Mouse (Mus musculus) bone marrow macrophage, adult 2 months (primary cell): ENCODE data around the gene Fbxl13. TPM values are rescaled to one million over a fixed set of nuclear protein-coding genes. Genes with fewer than 3 reads are reported as not detected.
"Not testable (repeated sequence)": the region's sequence is repeated elsewhere in the genome, so short reads cannot be mapped to it uniquely, and the experiment has no call there.

Experiments
- H3K27ac ChIP-seq: 2 replicates; pipeline ENCODE4 v1.5.1; 2012; ENCODE audit warnings: low read depth, low read length; ENCODE audit not compliant: insufficient read depth
- H3K4me1 ChIP-seq: 2 replicates; pipeline ENCODE4 v1.6.1; 2012; ENCODE audit warnings: low read length; ENCODE audit not compliant: control insufficient read depth, insufficient read depth
- H3K4me3 ChIP-seq: 2 replicates; pipeline ENCODE4 v1.5.1; 2012; ENCODE audit warnings: mild to moderate bottlenecking, low read length, moderate library complexity; ENCODE audit not compliant: insufficient read depth
- CTCF ChIP-seq: IDR thresholded peaks from 2 replicates; pipeline ENCODE4 v1.5.1; 2012; ENCODE audit warnings: low read depth, mild to moderate bottlenecking, low read length, moderate library complexity
- POLR2A ChIP-seq: IDR thresholded peaks from 2 replicates; pipeline ENCODE4 v1.6.1; 2012; ENCODE audit warnings: mild to moderate bottlenecking, low read depth, low read length, borderline replicate concordance
- polyA plus RNA-seq: library from polyadenylated mRNA; stranded (reverse); fragments of >200 nt; gene quantifications from 2 replicates; pipeline ENCODE4 v1.2.4, GENCODE M21; 2012; ENCODE audit not compliant: missing spikeins, insufficient read depth, insufficient read length

Fbxl13 gene
- polyA plus RNA-seq, 1 experiment, result not detected

DNA sequence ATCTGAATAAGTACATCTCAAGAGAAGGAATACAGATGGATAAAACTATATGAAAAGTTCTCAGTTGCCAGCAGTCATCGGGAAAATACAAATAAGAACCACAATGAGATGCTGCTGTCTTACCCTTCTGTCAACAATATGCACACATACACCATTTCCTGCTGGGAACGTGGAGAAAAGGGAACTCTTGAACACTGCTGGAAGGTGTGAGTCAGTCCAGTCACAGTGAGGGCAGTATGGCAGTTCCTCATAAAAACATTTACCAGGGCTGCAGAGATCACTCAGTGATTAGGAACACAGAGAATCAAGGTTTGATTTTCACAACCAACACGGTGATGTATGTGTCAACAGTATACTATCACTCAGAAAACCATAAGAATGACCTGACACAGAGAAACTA is 34.4 kb downstream of the Fbxl13 start:
- H3K27ac ChIP-seq, result peak overlapping the region; percentile 19; the same call in 1 of the 2 replicates
- peaks cover 18% of the 10 kb centered on the region for H3K4me1 ChIP-seq
- TF ChIP-seq CTCF, result no peak
- TF ChIP-seq POLR2A, result no peak
- H3K4me3 ChIP-seq, result no peak overlapping the region

DNA sequence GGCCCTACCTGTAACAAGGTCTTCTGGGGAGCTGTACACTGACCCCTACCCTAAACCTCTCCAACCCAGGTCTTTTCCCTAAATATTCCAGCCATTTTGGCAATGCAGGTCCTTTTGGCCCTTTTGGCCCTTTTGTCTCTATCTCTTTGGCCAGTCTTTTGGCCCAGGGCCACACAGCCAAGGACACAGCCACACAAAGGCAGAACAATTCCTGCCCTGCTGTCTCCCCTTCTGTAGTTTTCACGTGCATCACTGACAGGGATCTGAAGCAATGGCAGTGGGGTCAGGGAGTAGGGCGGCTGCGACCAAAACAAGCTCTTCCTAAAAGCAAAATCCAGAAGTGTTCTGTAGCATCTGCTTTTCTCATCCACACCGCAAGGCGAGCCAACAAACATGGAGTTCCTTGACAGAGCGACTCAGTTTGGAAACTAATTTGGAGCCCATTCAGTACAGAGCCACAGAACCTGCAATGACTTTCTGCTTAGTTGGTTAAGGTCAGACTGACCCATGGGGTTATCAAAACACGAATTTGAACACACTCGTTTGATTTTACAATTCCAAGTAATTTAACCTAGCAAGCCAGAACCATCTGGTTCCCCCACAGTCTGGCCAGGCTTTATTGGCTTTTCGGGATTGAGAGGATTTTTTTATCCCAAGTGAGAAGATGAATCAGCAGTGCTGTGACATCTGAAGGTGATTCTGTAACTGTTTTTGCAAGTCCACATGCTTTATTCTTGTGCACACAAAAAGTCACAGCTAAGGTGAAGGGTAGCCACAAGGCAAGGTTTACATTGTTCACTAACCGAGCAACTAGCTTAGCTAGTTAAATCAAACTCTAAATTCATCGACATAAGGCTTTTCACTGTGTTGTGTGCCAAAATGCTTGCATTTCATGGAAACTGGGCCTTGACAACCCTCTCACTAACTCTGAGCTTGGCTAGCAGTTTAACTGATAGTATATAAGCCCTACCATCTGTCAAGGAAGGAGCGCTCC is 36.8 kb downstream of the Fbxl13 start:
- H3K4me1 ChIP-seq, result peaks cover 14% of the 10 kb centered on the region
- H3K4me3 ChIP-seq, result no peak overlapping the region
- no peak overlapping the region for H3K27ac ChIP-seq
- TF ChIP-seq CTCF, result no peak
- TF ChIP-seq POLR2A, result no peak

DNA sequence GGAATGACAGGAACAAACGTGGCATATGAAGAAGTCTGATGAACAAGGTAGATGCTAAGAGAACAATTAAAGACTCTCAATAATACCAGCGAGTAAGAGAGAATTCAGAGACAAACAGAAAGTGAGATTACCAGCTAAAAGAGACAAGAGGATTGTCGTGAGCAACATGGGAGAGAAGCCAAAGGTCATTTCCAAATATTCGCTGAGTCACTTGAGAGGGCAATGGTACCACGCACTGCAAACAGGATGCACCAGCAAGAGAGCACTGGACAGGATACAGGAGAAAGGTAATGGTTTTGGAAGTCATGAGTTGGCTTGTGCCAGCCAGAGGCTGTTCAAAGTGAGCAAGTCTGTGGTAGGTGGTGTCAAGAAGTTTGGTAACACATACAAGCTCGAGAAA is 39.5 kb downstream of the Fbxl13 start:
- TF ChIP-seq POLR2A, result no peak
- no peak for TF ChIP-seq CTCF
- no peak overlapping the region for H3K4me3 ChIP-seq
- H3K27ac ChIP-seq, result no peak overlapping the region
- peaks cover 8% of the 10 kb centered on the region for H3K4me1 ChIP-seq

DNA sequence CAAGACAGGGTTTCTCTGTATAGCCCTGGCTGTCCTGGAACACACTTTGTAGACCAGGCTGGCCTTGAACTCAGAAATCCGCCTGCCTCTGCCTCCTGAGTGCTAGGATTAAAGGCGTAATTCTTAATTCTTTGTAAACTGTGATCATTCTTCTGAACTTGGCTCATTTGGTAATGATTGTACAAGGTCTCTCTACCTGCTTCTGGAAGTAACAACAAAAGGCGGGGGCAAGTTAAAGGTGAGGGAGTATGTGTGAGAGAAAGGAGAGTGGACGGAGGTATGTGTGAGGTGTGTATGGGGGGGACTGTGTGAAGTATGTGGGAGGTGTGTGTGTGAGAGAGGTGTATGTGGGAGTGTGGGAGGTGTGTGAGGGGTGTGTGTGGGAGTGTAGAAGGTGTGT is 45.5 kb downstream of the Fbxl13 start:
- TF ChIP-seq POLR2A (no peak), CTCF (no peak)
- Histone ChIP-seq H3K4me1 (no peaks in the 10 kb centered on the region), H3K27ac (no peak overlapping the region), H3K4me3 (no peak overlapping the region)

DNA sequence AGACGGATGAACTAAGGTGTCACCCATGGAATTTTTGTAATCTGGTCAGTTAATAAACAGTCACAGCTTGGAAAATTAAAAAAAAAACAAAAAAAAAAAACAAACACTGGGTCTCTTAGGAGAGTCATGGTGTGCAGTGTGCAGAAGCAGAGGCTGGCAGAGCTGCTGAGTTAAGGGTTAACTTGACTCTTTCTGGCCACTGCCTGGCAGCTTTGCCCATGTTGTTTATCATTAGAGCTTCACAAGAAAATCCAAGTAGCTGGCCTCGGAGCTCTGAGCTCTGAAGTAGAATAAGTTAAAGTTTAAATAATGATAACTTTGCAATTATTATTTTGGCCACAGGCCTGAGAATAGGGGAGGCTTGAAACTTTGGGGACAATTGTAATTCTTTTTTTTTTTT is 45.9 kb downstream of the Fbxl13 start:
- H3K27ac ChIP-seq, H3K4me1 ChIP-seq, H3K4me3 ChIP-seq: not testable (repeated sequence)

DNA sequence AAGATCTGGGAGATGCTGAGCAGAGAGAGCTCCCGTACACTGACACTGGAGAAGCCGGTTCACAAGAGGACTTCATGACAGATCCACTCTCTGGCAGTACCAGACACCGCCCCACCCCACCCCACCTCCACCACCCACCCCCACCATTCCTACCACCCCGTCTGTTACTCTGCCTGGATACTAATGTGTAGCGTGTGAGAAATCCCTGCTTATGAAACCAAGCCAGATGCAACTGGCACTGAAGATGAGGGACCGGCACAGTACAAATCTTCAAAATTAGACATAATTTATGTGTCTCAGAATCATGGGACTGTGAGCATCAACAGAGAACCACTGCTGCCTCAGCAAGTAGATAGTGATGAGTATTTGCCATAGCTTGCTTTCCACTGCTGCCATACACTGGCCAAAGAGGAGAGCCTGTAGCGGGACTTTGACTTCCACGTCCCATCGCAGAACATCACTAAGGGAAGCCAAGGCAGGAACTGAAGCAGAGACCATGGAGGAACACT is 52.2 kb downstream of the Fbxl13 start:
- TF ChIP-seq CTCF, result no peak
- no peak for TF ChIP-seq POLR2A
- no peak overlapping the region for H3K27ac ChIP-seq
- no peak overlapping the region for H3K4me3 ChIP-seq
- no peaks in the 10 kb centered on the region for H3K4me1 ChIP-seq

DNA sequence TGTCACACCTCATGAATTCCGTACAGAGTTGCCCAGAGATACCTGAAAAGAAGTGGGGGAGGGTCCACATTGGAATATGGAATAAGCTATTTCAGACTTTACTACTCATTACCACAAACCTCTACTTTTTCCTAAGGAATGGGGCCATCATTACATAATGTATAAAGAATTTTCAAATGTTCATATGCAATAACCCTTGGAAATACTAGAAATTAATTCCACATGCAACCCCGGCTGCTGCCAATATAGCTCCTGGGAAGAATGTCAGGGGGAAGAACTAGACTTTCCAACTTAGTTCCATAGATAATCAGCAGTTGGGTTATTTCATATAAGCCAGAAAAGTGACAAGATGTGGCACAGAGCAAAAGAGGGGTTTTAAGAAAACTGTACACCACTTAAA is 53.3 kb downstream of the Fbxl13 start:
- Histone ChIP-seq H3K4me1 (no peaks in the 10 kb centered on the region), H3K4me3 (no peak overlapping the region), H3K27ac (no peak overlapping the region)
- no peak for TF ChIP-seq POLR2A
- TF ChIP-seq CTCF, result no peak

DNA sequence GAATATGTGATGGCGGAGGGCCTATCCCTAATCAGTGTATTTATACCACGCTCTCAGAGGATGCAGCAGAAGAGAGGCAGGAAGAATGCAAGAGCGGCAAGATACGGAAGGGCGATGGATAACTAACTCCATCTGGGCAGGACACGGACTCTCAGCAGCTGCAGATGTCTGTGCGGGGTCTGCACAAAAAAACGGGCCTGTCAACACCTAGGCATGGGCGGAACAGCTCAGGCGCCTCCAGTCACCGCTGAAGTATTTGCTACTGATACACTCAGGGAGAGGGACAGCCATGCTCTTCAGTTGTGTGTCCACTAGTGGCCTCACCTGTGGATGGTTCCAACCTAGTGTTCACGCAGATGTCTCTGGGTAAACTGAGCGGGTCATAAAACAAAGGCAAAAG is 57.2 kb downstream of the Fbxl13 start:
- H3K4me1 ChIP-seq, result no peaks in the 10 kb centered on the region
- TF ChIP-seq POLR2A (no peak), CTCF (no peak)
- H3K27ac ChIP-seq, result no peak overlapping the region
- H3K4me3 ChIP-seq, result no peak overlapping the region

DNA sequence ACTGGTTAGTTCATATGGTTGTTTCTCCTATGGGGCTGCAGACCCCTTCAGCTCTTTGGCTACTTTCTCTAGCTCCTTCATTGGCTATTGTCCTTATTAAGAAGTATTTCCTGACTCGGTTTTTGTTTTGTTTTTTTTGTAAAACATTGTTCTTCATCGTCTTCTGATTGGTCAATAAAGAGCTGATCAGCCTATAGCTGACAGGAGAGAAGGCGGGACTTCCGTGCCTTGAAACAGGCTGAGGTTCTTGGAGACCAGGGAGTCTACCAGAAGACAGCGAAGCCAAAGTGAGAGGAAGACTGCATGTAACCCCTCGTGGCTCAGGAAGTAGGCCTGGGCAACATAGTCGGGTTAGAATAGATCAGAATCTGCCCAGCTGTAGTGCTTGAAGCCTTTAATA is 57.8 kb downstream of the Fbxl13 start:
- Histone ChIP-seq H3K27ac (no peak overlapping the region), H3K4me3 (no peak overlapping the region), H3K4me1 (no peaks in the 10 kb centered on the region)
- TF ChIP-seq CTCF, result no peak
- TF ChIP-seq POLR2A, result no peak

DNA sequence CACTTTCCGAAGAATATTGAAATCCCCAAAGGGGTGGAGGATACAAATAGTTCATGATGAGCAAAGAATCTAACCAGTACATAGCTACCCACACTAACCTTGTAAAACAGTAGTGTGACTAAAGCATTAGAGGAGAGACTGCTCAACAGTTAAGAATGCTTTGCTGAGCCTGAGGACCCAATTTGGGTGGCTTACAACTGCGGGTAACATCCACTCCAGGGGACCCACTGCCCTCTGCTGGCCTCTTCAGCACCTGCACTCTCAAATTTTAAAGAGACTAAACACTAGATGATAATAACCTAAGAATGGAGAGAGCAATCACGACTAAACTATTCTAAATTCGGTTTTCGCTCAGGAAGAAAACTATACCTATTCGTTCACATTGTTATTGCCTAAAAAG is 58.7 kb downstream of the Fbxl13 start:
- TF ChIP-seq CTCF, result peak; percentile 95
- TF ChIP-seq POLR2A, result no peak
- no peaks in the 10 kb centered on the region for H3K4me1 ChIP-seq

DNA sequence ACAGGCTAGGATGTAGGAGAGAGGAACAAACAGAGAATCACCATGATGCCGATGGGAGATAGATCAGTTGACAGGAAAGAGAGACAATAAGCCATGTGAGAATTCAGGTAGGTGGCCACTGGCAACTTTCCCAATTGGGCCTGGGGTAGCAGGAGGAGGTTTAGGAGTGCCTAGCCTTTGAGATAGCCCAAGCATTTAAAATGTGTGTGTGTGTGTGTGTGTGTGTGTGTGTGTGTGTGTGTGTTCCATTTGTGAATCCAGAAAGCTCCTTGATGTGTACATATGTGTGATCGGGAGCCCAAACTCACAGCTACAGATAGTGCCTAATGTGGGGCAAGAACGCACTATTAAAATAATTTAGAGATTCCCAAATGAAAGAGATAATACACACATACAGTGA is 67.3 kb downstream of the Fbxl13 start:
- Histone ChIP-seq H3K27ac (no peak overlapping the region), H3K4me1 (peaks cover 4% of the 10 kb centered on the region), H3K4me3 (no peak overlapping the region)
- no peak for TF ChIP-seq POLR2A

More for the DNA sequence above, 58.7 kb downstream of the Fbxl13 start:
- Histone ChIP-seq H3K27ac (no peak overlapping the region), H3K4me3 (no peak overlapping the region)
